Mouse (Mus musculus): ENCODE results near the gene Bcas3.

Bcas3 gene

GRCm38 (mm10) chr11:85571040-85571439 is 218.1 kb downstream of the Bcas3 start:
- no peak for DNase-seq (ENCODE audit: low read depth, low spot score)
- Histone ChIP-seq H3K27me3 (ENCODE audit: control insufficient read depth, insufficient read depth, low read length, poor library complexity, severe bottlenecking) (no peaks in the 10 kb centered on the region), H3K36me3 (ENCODE audit: control insufficient read depth, insufficient read depth, low read length, poor library complexity, severe bottlenecking) (no peaks in the 10 kb centered on the region)

- no peak for DNase-seq (ENCODE audit: low read depth, low spot score)
- H3K27me3 ChIP-seq (ENCODE audit: control insufficient read depth, insufficient read depth, low read length, poor library complexity, severe bottlenecking) = no peaks in the 10 kb centered on the region
Measured at GRCm38 (mm10) chr11:85571936-85572335, 219.0 kb downstream of the Bcas3 start.

DNA sequence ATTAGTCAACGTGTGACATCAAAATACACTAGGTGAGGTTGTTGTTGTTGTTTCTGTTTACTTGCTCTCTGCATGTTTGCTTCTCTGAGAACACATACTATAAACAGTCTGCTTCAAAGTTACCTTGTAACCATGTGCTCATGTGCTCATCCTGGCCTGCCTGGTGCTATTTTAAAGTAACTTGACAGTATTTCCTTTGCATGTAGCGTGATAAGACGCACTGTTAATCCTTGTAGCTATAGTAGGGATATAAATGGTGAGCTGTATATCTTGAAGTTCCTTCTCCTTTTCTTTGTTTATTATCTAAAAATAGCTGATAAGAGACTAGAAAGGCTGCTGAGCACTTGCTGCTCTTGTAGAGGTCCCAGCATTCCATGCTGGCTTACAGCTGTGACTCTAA is 219.6 kb downstream of the Bcas3 start:
- Histone ChIP-seq H3K36me3 (ENCODE audit: control insufficient read depth, insufficient read depth, low read length, poor library complexity, severe bottlenecking) (no peaks in the 10 kb centered on the region), H3K27me3 (ENCODE audit: control insufficient read depth, insufficient read depth, low read length, poor library complexity, severe bottlenecking) (no peaks in the 10 kb centered on the region)
- no peak for DNase-seq (ENCODE audit: low read depth, low spot score)

More at GRCm38 (mm10) chr11:85571936-85572335, 219.0 kb downstream of the Bcas3 start:
- no peaks in the 10 kb centered on the region for H3K36me3 ChIP-seq (ENCODE audit: control insufficient read depth, insufficient read depth, low read length, poor library complexity, severe bottlenecking)

DNA sequence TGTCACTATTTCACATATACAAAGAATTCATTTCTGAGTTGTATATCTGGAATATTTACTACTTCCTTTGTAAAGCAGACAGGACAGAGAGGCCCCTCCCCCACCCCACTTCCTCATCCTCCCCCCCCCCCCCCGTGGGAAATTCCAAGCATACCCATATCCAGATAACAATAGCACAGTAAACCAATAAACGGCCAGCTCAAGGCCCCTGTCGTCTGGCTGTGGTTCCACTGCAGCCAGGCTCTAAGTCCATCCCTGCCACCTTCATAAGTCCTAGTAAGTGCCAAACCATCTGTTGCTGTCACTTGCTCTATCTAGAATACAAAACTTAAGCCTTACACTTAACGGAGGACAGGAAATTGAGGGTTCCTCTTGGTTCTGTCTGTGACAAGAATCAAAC is 221.5 kb downstream of the Bcas3 start:
- DNase-seq (ENCODE audit: low read depth, low spot score) = no peak
- no peaks in the 10 kb centered on the region for H3K27me3 ChIP-seq (ENCODE audit: control insufficient read depth, insufficient read depth, low read length, poor library complexity, severe bottlenecking)
- no peaks in the 10 kb centered on the region for H3K36me3 ChIP-seq (ENCODE audit: control insufficient read depth, insufficient read depth, low read length, poor library complexity, severe bottlenecking)

- no peak for DNase-seq (ENCODE audit: low read depth, low spot score)
- Histone ChIP-seq H3K27me3 (ENCODE audit: control insufficient read depth, insufficient read depth, low read length, poor library complexity, severe bottlenecking) (no peaks in the 10 kb centered on the region), H3K36me3 (ENCODE audit: control insufficient read depth, insufficient read depth, low read length, poor library complexity, severe bottlenecking) (peaks cover 1% of the 10 kb centered on the region; the same call in 1 of the 2 replicates)
Measured at GRCm38 (mm10) chr11:85577816-85578645, 225.1 kb downstream of the Bcas3 start.

DNA sequence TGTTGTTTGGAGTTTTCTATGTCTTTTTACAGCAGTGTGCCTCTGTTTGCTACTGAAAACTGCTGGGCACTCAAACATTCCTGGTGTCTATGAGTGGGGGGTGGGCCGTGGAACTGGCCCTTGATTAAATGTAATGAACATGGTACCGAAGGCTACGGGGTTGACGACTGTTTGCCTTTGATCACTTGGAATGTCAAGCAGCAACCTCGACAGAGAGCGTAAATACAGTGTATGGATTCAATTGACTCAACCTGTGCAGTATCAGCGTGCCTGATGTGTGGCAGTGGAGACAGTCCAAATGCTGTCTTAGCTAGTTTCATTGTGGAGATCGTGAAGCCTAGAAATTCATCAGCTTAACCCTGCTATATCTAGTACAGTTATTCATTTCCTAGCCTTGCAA is 231.1 kb downstream of the Bcas3 start:
- H3K36me3 ChIP-seq (ENCODE audit: control insufficient read depth, insufficient read depth, low read length, poor library complexity, severe bottlenecking) = peaks cover 1% of the 10 kb centered on the region; the same call in 1 of the 2 replicates
- DNase-seq (ENCODE audit: low read depth, low spot score) = no peak
- no peaks in the 10 kb centered on the region for H3K27me3 ChIP-seq (ENCODE audit: control insufficient read depth, insufficient read depth, low read length, poor library complexity, severe bottlenecking)

- Histone ChIP-seq H3K27me3 (ENCODE audit: control insufficient read depth, insufficient read depth, low read length, poor library complexity, severe bottlenecking) (no peaks in the 10 kb centered on the region), H3K36me3 (ENCODE audit: control insufficient read depth, insufficient read depth, low read length, poor library complexity, severe bottlenecking) (no peaks in the 10 kb centered on the region)
- DNase-seq (ENCODE audit: low read depth, low spot score) = no peak
Measured at GRCm38 (mm10) chr11:85593636-85594035, 240.7 kb downstream of the Bcas3 start.

- Histone ChIP-seq H3K27me3 (ENCODE audit: control insufficient read depth, insufficient read depth, low read length, poor library complexity, severe bottlenecking) (no peaks in the 10 kb centered on the region), H3K36me3 (ENCODE audit: control insufficient read depth, insufficient read depth, low read length, poor library complexity, severe bottlenecking) (no peaks in the 10 kb centered on the region)
- DNase-seq (ENCODE audit: low read depth, low spot score) = no peak
Measured at GRCm38 (mm10) chr11:85599251-85599650, 246.3 kb downstream of the Bcas3 start.

- no peaks in the 10 kb centered on the region for H3K36me3 ChIP-seq (ENCODE audit: control insufficient read depth, insufficient read depth, low read length, poor library complexity, severe bottlenecking)
- no peak for DNase-seq (ENCODE audit: low read depth, low spot score)
- H3K27me3 ChIP-seq (ENCODE audit: control insufficient read depth, insufficient read depth, low read length, poor library complexity, severe bottlenecking) = no peaks in the 10 kb centered on the region
Measured at GRCm38 (mm10) chr11:85603546-85604322, 250.8 kb downstream of the Bcas3 start.

DNA sequence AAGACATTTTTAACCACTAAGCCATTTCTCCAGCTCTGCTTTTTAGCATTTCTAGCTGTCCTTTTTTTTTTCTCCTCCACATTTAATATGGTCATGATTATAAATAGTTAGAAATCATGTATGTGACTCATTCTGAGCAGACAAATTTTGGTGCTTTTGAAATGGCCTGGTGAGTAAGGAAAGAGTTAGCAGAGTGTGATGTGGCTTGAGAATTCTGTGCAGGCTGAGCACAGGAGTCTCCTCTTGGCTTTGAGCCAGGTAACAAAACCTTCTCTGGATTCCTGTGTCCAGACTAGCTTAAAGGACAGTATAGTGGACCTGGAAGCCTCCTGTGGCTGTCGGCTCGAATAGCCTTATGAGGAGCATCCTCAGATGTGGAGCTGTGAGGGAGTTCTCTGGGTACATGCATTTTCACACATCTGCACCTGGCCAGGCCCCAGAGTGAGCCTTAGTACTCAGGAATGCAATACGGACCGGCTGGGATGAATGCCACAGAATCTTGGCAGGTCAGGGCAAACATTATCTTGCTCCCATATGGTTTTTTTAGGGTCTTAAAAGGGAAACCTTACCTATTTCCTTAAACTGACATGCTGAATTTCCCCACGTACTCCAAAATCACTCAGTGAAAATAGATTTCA is 256.5 kb downstream of the Bcas3 start:
- DNase-seq (ENCODE audit: low read depth, low spot score) = no peak
- H3K27me3 ChIP-seq (ENCODE audit: control insufficient read depth, insufficient read depth, low read length, poor library complexity, severe bottlenecking) = no peaks in the 10 kb centered on the region
- no peaks in the 10 kb centered on the region for H3K36me3 ChIP-seq (ENCODE audit: control insufficient read depth, insufficient read depth, low read length, poor library complexity, severe bottlenecking)

DNA sequence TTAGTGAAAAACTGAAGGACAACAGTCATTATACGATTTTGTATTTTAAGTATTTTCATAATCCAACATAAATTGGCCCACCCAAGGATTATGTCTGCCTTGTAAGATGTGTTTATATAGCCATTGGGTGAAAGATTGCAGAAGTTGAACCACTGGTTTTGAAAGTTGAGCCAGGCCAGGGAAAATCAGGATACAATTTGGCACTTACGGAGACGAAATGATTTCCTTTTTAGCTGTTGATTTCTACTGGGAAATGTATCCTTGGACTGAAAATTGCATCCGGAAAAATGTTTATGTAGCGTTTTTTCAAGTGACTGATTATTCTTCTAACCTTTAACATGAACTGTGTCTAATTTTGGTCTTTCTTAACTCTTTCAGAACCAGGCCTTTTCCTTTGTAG is 260.1 kb downstream of the Bcas3 start:
- no peaks in the 10 kb centered on the region for H3K27me3 ChIP-seq (ENCODE audit: control insufficient read depth, insufficient read depth, low read length, poor library complexity, severe bottlenecking)
- no peak for DNase-seq (ENCODE audit: low read depth, low spot score)
- no peaks in the 10 kb centered on the region for H3K36me3 ChIP-seq (ENCODE audit: control insufficient read depth, insufficient read depth, low read length, poor library complexity, severe bottlenecking)

- DNase-seq (ENCODE audit: low read depth, low spot score) = no peak
- no peaks in the 10 kb centered on the region for H3K27me3 ChIP-seq (ENCODE audit: control insufficient read depth, insufficient read depth, low read length, poor library complexity, severe bottlenecking)
- no peaks in the 10 kb centered on the region for H3K36me3 ChIP-seq (ENCODE audit: control insufficient read depth, insufficient read depth, low read length, poor library complexity, severe bottlenecking)
Measured at GRCm38 (mm10) chr11:85613586-85613985, 260.6 kb downstream of the Bcas3 start.

DNA sequence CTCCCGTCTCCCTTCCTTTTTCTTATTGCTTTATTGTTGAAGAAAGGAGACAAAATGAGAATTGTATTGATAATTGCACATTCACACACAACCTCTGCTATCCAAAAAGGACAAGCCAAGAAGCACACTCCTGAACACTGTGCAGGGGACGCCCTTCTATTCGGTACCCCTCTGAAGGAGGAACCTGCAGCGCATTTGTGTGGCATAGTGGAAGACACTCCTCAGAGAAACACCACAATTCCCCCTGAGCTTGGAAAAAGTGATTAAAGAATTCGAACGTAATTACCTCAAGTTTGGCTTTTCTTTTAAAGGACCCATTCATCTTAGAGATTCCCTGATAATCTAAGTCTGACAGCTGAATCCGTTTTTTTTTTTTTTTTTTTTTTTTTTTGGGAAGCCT is 261.5 kb downstream of the Bcas3 start:
- Histone ChIP-seq H3K27me3 (ENCODE audit: control insufficient read depth, insufficient read depth, low read length, poor library complexity, severe bottlenecking) (no peaks in the 10 kb centered on the region), H3K36me3 (ENCODE audit: control insufficient read depth, insufficient read depth, low read length, poor library complexity, severe bottlenecking) (no peaks in the 10 kb centered on the region)
- DNase-seq (ENCODE audit: low read depth, low spot score) = no peak

DNA sequence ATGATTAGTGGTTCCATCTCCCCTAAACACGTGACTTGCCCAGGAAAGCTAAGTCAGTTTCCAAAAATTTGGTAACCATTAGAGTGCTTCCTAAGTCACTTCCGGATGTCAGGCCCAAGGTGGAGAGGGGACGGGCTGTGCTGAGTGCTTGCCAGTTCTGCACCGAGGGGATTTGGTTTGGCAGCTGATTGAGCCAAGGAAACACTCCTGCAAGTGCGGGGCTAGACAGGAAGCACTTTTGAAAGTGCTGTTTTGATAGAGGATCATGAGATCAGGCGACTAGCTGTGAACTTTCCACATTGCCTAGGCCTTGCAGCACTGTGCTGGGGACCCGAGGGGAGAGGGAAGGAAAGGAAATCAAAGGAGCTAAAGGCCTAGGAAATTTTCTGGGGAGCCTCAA is 262.5 kb downstream of the Bcas3 start:
- H3K27me3 ChIP-seq (ENCODE audit: control insufficient read depth, insufficient read depth, low read length, poor library complexity, severe bottlenecking) = no peaks in the 10 kb centered on the region
- no peaks in the 10 kb centered on the region for H3K36me3 ChIP-seq (ENCODE audit: control insufficient read depth, insufficient read depth, low read length, poor library complexity, severe bottlenecking)
- no peak for DNase-seq (ENCODE audit: low read depth, low spot score)

DNA sequence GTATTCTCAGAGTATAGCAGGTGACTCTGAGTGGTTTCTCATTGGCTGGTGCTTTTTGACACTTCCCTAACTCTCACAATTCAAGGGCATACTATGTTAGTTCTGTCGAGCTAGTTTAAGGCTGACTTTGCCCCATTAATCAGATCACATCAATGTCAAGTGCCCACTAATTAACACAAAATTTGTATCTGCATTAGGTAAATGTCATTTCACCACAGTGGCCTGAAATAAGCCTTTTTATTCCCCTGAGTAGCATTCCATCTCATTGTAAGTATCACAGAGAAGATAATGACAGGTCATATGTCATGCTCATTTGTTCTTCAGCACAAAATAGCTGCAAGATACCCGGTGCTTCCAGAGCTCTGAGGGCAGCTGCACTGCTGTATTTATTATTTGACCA is 268.5 kb downstream of the Bcas3 start:
- no peak for DNase-seq (ENCODE audit: low read depth, low spot score)
- Histone ChIP-seq H3K36me3 (ENCODE audit: control insufficient read depth, insufficient read depth, low read length, poor library complexity, severe bottlenecking) (no peaks in the 10 kb centered on the region), H3K27me3 (ENCODE audit: control insufficient read depth, insufficient read depth, low read length, poor library complexity, severe bottlenecking) (no peaks in the 10 kb centered on the region)
